Mouse (Mus musculus): Measurements from ENCODE around the gene Prkg1.

The Prkg1 gene

GRCm38 (mm10) chr19:30942369-30942992 lies 822.4 kb downstream of the Prkg1 start:
- no peak for ATAC-seq (ENCODE audit: insufficient number of reproducible peaks, low FRiP score, low TSS enrichment)

DNA sequence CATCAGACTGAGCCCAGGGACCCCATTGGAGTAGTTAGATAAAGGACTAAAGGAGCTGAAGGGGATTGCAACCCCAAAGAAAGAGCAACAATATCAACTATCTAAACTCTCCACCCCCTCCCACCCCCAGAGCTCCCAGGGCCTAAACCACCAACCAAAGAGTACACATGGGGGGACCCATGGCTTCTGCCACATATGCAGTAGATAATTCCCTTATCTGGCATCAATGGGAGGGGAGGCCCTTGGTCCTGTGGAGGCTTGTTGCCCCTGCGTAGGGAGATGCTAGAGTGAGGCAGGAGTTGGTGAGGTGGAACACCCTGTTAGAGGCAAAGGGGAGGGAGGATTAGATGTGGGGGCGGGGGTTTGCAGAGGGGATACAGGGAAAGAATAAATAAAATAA lies 826.8 kb downstream of the Prkg1 start:
- no peak for ATAC-seq (ENCODE audit: insufficient number of reproducible peaks, low FRiP score, low TSS enrichment)

GRCm38 (mm10) chr19:30931469-30932192 lies 833.2 kb downstream of the Prkg1 start:
- ATAC-seq (ENCODE audit: insufficient number of reproducible peaks, low FRiP score, low TSS enrichment), result no peak

DNA sequence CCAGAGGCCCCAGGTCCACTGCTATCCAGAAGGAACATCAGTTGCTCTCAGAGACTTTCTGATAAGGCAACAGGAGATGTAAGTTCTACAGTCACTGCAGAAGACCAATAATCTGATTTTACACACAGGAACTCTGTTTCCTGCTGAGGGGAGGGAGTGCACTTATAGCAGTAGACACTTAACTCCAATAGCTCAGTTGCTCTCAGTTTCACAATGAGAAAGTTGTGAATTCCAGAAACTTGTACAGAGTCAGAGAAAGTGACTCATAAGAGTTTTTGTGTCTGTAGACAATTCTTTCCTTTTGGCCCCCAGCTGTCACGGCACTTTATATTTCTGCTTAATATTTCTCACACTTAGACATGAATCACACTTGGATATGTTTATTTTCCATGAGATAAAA lies 840.8 kb downstream of the Prkg1 start:
- no peak for ATAC-seq (ENCODE audit: insufficient number of reproducible peaks, low FRiP score, low TSS enrichment)

DNA sequence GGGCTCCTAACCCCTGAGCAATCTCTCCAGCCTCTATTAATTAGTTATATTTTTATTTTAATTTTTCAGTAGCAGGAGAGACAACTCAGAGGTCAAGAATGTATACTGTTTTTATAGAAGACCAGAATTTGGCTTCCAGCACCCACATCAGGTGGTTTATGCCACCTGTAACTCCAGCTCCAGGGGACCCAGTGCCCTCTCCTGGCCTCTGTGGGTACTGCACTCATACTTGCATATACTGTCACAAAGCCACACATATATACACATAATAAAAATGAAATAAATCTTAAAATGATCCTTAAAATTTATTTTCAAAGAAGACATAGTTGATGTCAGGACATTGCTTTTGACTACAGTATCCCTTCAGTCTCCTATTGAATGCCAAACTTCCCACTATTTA lies 862.5 kb downstream of the Prkg1 start:
- no peak for ATAC-seq (ENCODE audit: insufficient number of reproducible peaks, low FRiP score, low TSS enrichment)

DNA sequence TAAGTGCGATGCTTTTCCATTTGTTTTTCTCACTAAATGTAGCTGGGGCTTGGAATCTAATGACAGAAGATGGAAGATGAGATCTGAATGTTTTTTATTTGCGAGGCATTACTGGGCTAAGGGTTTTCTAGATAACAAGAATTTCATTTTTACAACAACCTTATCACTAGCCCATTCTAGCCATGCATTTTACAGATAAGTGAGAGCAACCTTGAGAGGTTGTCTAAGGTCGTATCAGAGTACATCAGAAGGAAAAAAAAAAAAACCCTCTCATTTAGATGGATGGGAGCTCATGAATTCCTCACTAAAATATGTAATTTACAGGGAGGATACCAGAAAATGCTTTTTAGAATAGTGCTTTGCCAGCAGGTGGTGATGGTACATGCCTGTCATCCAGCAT lies 863.8 kb downstream of the Prkg1 start:
- ATAC-seq (ENCODE audit: insufficient number of reproducible peaks, low FRiP score, low TSS enrichment), result no peak

- no peak for ATAC-seq (ENCODE audit: insufficient number of reproducible peaks, low FRiP score, low TSS enrichment)
Observed at GRCm38 (mm10) chr19:30890377-30890776, 874.5 kb downstream of the Prkg1 start.

GRCm38 (mm10) chr19:30889851-30890250 lies 875.0 kb downstream of the Prkg1 start:
- ATAC-seq (ENCODE audit: insufficient number of reproducible peaks, low FRiP score, low TSS enrichment), result no peak

- no peak for ATAC-seq (ENCODE audit: insufficient number of reproducible peaks, low FRiP score, low TSS enrichment)
Observed at GRCm38 (mm10) chr19:30861441-30861840, 903.4 kb downstream of the Prkg1 start.

GRCm38 (mm10) chr19:30851023-30851422 lies 913.8 kb downstream of the Prkg1 start:
- ATAC-seq (ENCODE audit: insufficient number of reproducible peaks, low FRiP score, low TSS enrichment), result no peak

DNA sequence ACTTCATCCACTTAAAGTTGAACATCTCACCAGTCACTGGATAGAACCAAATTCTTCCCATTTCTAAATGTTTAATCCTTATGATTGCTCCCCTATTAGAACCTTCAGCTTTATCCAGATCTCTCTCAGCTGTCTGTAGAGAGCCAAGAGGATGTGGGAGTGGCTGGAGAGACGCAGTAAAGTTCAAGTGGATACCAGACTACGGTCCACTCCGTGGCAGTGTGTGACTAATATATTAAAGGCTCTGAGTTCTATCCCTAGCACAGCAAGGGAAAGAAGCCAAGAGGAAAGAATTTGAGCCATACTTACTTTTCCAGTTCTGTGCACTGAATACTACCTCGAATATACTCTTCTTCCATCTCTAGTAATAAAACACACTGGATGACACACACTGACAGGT lies 919.9 kb downstream of the Prkg1 start:
- ATAC-seq (ENCODE audit: insufficient number of reproducible peaks, low FRiP score, low TSS enrichment), result no peak

- ATAC-seq (ENCODE audit: insufficient number of reproducible peaks, low FRiP score, low TSS enrichment), result no peak
Observed at GRCm38 (mm10) chr19:30843637-30844036, 921.2 kb downstream of the Prkg1 start.

GRCm38 (mm10) chr19:30843052-30843564 lies 921.7 kb downstream of the Prkg1 start:
- ATAC-seq (ENCODE audit: insufficient number of reproducible peaks, low FRiP score, low TSS enrichment), result no peak

- ATAC-seq (ENCODE audit: insufficient number of reproducible peaks, low FRiP score, low TSS enrichment), result no peak
Observed at GRCm38 (mm10) chr19:30842640-30843039, 922.2 kb downstream of the Prkg1 start.

GRCm38 (mm10) chr19:30833045-30833651 lies 931.7 kb downstream of the Prkg1 start:
- no peak for ATAC-seq (ENCODE audit: insufficient number of reproducible peaks, low FRiP score, low TSS enrichment)

GRCm38 (mm10) chr19:30829231-30829775 lies 935.5 kb downstream of the Prkg1 start:
- ATAC-seq (ENCODE audit: insufficient number of reproducible peaks, low FRiP score, low TSS enrichment), result no peak

- ATAC-seq (ENCODE audit: insufficient number of reproducible peaks, low FRiP score, low TSS enrichment), result no peak
Observed at GRCm38 (mm10) chr19:30827820-30828219, 937.0 kb downstream of the Prkg1 start.

DNA sequence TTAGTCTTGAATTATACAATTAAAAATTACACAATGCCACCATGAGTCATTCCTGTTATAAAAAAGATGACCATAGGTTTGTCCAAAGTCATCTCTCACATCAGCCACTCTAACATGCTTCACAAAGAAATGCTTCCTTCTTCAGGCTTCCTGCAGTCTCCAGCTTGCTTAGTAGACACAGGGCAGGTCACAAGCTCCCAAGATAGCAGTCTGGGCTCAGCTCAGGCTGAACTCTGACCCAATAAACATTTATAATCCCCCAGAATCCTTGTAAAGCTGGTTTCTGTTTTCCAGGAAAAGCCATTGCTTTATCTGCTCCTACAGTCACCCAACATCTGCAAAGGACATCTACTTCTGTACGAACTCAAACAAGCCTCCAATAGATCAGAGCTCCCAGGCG lies 938.7 kb downstream of the Prkg1 start:
- ATAC-seq (ENCODE audit: insufficient number of reproducible peaks, low FRiP score, low TSS enrichment), result no peak

DNA sequence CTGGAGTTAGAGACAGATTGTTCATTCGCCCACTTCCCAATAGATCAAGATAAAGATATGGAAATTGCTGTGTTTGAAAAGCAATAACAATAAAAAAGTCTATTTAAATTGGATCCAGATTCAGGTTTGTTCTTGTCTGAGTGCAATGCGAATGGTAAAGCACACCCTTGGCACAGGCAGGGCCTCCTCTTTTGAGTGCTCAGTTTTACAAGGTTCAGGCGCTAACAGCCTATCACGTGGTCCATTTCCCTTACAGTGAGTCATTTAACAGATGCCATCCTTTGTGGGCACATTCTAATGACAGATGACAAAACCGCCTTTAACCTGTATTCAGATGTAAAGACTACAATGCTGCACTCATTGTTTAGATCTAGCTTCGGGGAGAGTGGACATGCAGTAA lies 949.2 kb downstream of the Prkg1 start:
- no peak for ATAC-seq (ENCODE audit: insufficient number of reproducible peaks, low FRiP score, low TSS enrichment)

DNA sequence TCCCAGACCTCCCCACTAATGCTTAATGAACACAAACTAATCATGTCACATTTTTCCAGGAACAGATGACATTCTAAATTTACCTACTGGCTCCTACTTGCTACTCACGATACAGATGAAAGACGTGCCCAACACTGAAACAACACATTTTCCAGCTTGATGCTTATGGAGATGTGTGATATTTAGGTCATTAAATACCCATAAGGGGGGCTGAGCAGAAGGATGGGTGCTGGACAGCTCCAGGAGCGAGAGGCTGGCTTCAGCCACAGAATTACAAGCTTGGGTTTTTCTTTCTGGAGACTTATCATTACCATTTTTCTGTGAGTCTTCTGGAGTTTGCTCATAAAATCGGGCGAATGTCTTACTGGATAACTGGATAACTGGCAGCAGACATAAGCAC lies 958.6 kb downstream of the Prkg1 start:
- ATAC-seq (ENCODE audit: insufficient number of reproducible peaks, low FRiP score, low TSS enrichment), result no peak

DNA sequence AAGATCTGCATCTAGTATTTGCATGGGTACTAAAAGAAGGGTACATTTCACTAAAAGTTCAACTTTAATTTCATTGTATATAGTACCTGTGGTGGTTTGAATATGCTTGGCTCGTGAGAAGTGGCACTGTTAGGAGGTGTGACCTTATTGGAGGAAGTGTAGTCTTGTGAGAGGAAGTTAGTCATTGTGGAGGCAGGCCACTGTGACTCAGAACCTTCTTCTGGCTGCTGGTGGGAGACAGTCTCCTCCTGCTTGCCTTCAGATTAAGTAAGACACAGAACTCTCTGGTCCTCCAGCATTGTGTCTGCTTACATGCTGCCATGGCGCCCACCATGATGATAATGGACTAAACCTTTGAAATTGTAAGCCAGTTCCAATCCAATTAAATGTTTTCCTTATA lies 984.0 kb downstream of the Prkg1 start:
- ATAC-seq (ENCODE audit: insufficient number of reproducible peaks, low FRiP score, low TSS enrichment), result no peak

All from cerebellum, adult (tissue).